Mouse (Mus musculus) bone marrow, adult 2 months (tissue): ENCODE data around the gene Hist2h3b.

ENCODE experiments used
- CTCF ChIP-seq: fragments of 200-500 bp; IDR thresholded peaks from 2 replicates; pipeline ENCODE4 v1.5.1; 2011; ENCODE audit warnings: low read length, control low read depth; ENCODE audit not compliant: control insufficient read depth, insufficient read depth
- POLR2A ChIP-seq: fragments of 200-500 bp; IDR thresholded peaks from 2 replicates; pipeline ENCODE4 v1.6.1; 2011; ENCODE audit warnings: low read depth, mild to moderate bottlenecking, control low read depth, low read length, borderline replicate concordance; ENCODE audit not compliant: control insufficient read depth

- TF ChIP-seq POLR2A, result no peak
- TF ChIP-seq CTCF, result no peak
These were observed 31.1 kb downstream of the Hist2h3b start for GRCm38 (mm10) chr3:96299562-96299961.
